Mouse (Mus musculus) liver, embryonic 15.5 days (tissue): ENCODE measurements around the gene Agbl1. TPM values are rescaled to one million over a fixed set of nuclear protein-coding genes. Genes with fewer than 3 reads are reported as not detected.

Experiments
- ATAC-seq: fragments of 200-750 bp; cut with Nextera tagmentation; 2 replicates; pipeline ENCODE4 v1.8.0; 2017; ENCODE audit warnings: moderate number of reproducible peaks, mild to moderate bottlenecking, moderate library complexity; ENCODE audit not compliant: insufficient read depth
- H3K27ac ChIP-seq: fragments of 300-500 bp; sonication (generic); replicated peaks from 2 replicates; pipeline ENCODE4 v1.5.1; 2015; ENCODE audit warnings: mild to moderate bottlenecking, inconsistent platforms
- H3K27me3 ChIP-seq: fragments of 300-500 bp; sonication (generic); 2 replicates; pipeline ENCODE4 v1.6.1; 2015; ENCODE audit warnings: mild to moderate bottlenecking, inconsistent platforms
- H3K36me3 ChIP-seq: fragments of 300-500 bp; sonication (generic); replicated peaks from 2 replicates; pipeline ENCODE4 v1.6.1; 2015; ENCODE audit warnings: moderate library complexity, mild to moderate bottlenecking, inconsistent platforms
- H3K4me1 ChIP-seq: fragments of 300-500 bp; sonication (generic); replicated peaks from 2 replicates; pipeline ENCODE4 v1.6.1; 2015; ENCODE audit warnings: inconsistent platforms
- H3K4me2 ChIP-seq: fragments of 300-500 bp; sonication (generic); 2 replicates; pipeline ENCODE4 v1.6.1; 2015; ENCODE audit warnings: moderate library complexity, mild to moderate bottlenecking, inconsistent platforms
- H3K4me3 ChIP-seq: fragments of 300-500 bp; sonication (generic); replicated peaks from 2 replicates; pipeline ENCODE4 v1.5.1; 2015; ENCODE audit warnings: mild to moderate bottlenecking, inconsistent platforms
- H3K9ac ChIP-seq: fragments of 300-500 bp; sonication (generic); 2 replicates; pipeline ENCODE4 v1.6.1; 2015; ENCODE audit warnings: moderate library complexity, mild to moderate bottlenecking, inconsistent platforms
- H3K9me3 ChIP-seq: fragments of 300-500 bp; sonication (generic); replicated peaks from 2 replicates; pipeline ENCODE4 v1.6.1; 2016; ENCODE audit warnings: inconsistent platforms
- WGBS: fragments of 180-500 bp; shearing (Covaris S2); methylation state at CpG from one replicate; pipeline ENCODE4 v1.1.7; 2015; ENCODE audit warnings: mixed read lengths; ENCODE audit not compliant: insufficient replicate concordance; 5-methylcytosine and 5-hydroxymethylcytosine counted together
- polyA plus RNA-seq: library from polyadenylated mRNA; unstranded; fragments of >200 nt; fragmentation: Nextera tagmentation; extraction: Ambion mirVana; gene quantifications from 2 replicates; pipeline ENCODE4 v1.2.1, GENCODE M21; 2015

The Agbl1 gene
- polyA plus RNA-seq, 1 experiment from 2014 or later: 0.03 TPM

- 41% methylated on average over 2 of the region's 2 CpGs for WGBS
- no peaks in the 10 kb centered on the region for H3K4me1 ChIP-seq
- no peak overlapping the region for H3K4me3 ChIP-seq
- H3K4me2 ChIP-seq: no peak overlapping the region
- no peaks in the 10 kb centered on the region for H3K27me3 ChIP-seq
- no peaks in the 10 kb centered on the region for H3K36me3 ChIP-seq
- no peak for ATAC-seq
- no peak overlapping the region for H3K9ac ChIP-seq
- no peak overlapping the region for H3K27ac ChIP-seq
- no peaks in the 10 kb centered on the region for H3K9me3 ChIP-seq
Observed at GRCm38 (mm10) chr7:76282831-76283230, 53.1 kb downstream of the Agbl1 start.

- 60% methylated on average over 3 of the region's 3 CpGs for WGBS
- no peaks in the 10 kb centered on the region for H3K9me3 ChIP-seq
Observed at GRCm38 (mm10) chr7:76287531-76287930, 57.8 kb downstream of the Agbl1 start.

DNA sequence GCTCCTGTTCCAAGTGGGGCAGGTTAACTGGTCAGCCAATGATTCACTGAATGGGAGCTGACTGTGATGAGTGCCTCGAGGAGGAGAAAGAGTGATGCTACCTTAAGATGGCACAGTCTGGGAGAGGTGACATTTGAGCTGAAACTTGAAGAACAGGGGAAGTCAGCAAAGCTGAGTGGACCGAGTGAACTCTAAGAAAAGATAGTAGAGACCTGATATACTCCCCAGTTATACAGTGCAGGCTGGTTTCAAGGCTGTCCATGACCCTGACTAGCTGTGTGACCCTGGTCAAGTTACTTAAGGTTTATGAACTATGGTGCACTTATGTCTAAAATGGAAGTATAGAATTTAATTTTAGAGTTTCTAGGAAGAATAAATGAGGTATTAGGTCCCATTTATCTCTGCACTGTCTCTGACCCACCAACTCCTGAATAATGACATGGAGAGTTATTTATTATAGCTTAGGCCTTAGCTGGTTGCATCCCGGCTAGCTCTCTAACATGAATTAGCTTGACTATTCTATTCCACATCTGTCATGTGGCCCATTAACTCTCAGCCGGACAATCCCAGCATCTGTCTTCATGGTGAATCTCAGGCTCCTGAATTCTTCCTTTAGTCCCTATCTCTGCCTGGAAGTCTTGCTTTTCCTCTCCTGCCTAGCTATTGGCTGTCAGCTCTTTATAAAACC lies 92.3 kb downstream of the Agbl1 start:
- H3K4me3 ChIP-seq: no peak overlapping the region
- WGBS: 51% methylated on average over 4 of the region's 4 CpGs

More at GRCm38 (mm10) chr7:76287531-76287930, 57.8 kb downstream of the Agbl1 start:
- ATAC-seq: no peak
- H3K4me3 ChIP-seq: no peak overlapping the region
- no peak overlapping the region for H3K4me2 ChIP-seq
- no peaks in the 10 kb centered on the region for H3K36me3 ChIP-seq
- no peak overlapping the region for H3K9ac ChIP-seq
- no peak overlapping the region for H3K27ac ChIP-seq
- no peaks in the 10 kb centered on the region for H3K27me3 ChIP-seq
- no peaks in the 10 kb centered on the region for H3K4me1 ChIP-seq

DNA sequence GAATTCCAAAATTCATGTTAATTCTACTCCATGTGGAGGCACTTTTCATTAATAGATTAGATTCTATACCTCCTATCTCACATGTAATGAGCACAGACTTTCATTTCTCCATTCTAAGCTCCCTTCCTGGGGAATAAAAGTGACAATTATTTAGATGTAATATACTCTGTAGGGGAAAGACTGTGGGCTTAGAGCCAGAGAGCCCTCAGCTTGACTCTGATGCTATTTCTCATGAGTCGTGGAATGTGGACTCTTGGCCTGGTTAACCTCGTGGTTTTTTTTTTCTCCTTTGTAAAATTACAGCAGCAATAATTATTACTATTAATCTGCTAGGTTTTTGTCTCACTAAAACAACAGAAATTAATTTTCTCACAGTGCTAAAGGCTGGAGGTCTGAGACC lies 96.4 kb downstream of the Agbl1 start:
- Histone ChIP-seq H3K36me3 (no peaks in the 10 kb centered on the region), H3K9ac (no peak overlapping the region), H3K4me1 (no peaks in the 10 kb centered on the region), H3K9me3 (no peaks in the 10 kb centered on the region), H3K4me2 (no peak overlapping the region), H3K4me3 (no peak overlapping the region), H3K27ac (no peak overlapping the region), H3K27me3 (no peaks in the 10 kb centered on the region)
- WGBS: 29% methylated on average over 2 of the region's 2 CpGs
- ATAC-seq: no peak

More for the DNA sequence above, 92.3 kb downstream of the Agbl1 start:
- no peaks in the 10 kb centered on the region for H3K36me3 ChIP-seq
- ATAC-seq: no peak
- H3K9me3 ChIP-seq: no peaks in the 10 kb centered on the region
- H3K9ac ChIP-seq: no peak overlapping the region
- no peak overlapping the region for H3K27ac ChIP-seq
- no peaks in the 10 kb centered on the region for H3K27me3 ChIP-seq
- H3K4me1 ChIP-seq: no peaks in the 10 kb centered on the region
- no peak overlapping the region for H3K4me2 ChIP-seq

GRCm38 (mm10) chr7:76339308-76339707 lies 109.6 kb downstream of the Agbl1 start:
- Histone ChIP-seq H3K27ac (no peak overlapping the region), H3K27me3 (no peaks in the 10 kb centered on the region), H3K9me3 (no peaks in the 10 kb centered on the region), H3K36me3 (no peaks in the 10 kb centered on the region), H3K9ac (no peak overlapping the region), H3K4me3 (no peak overlapping the region), H3K4me2 (no peak overlapping the region), H3K4me1 (no peaks in the 10 kb centered on the region)
- 71% methylated on average over 4 of the region's 4 CpGs for WGBS
- ATAC-seq: no peak

GRCm38 (mm10) chr7:76341601-76342000 lies 111.9 kb downstream of the Agbl1 start:
- Histone ChIP-seq H3K36me3 (no peaks in the 10 kb centered on the region), H3K9me3 (no peaks in the 10 kb centered on the region), H3K27ac (no peak overlapping the region), H3K9ac (no peak overlapping the region), H3K4me3 (no peak overlapping the region), H3K4me1 (no peaks in the 10 kb centered on the region), H3K27me3 (no peaks in the 10 kb centered on the region), H3K4me2 (no peak overlapping the region)
- 79% methylated on average over 1 of the region's 1 CpGs for WGBS
- no peak for ATAC-seq

- H3K36me3 ChIP-seq: no peaks in the 10 kb centered on the region
- H3K4me2 ChIP-seq: no peak overlapping the region
- no peaks in the 10 kb centered on the region for H3K27me3 ChIP-seq
- H3K4me1 ChIP-seq: no peaks in the 10 kb centered on the region
- H3K9ac ChIP-seq: no peak overlapping the region
- no peak overlapping the region for H3K27ac ChIP-seq
- WGBS: 39% methylated on average over 10 of the region's 10 CpGs
- H3K9me3 ChIP-seq: no peaks in the 10 kb centered on the region
- ATAC-seq: no peak
- no peak overlapping the region for H3K4me3 ChIP-seq
Observed at GRCm38 (mm10) chr7:76353469-76353868, 123.8 kb downstream of the Agbl1 start.

GRCm38 (mm10) chr7:76354510-76354909 lies 124.8 kb downstream of the Agbl1 start:
- 18% methylated on average over 3 of the region's 3 CpGs for WGBS
- no peak overlapping the region for H3K27ac ChIP-seq
- H3K4me2 ChIP-seq: no peak overlapping the region

DNA sequence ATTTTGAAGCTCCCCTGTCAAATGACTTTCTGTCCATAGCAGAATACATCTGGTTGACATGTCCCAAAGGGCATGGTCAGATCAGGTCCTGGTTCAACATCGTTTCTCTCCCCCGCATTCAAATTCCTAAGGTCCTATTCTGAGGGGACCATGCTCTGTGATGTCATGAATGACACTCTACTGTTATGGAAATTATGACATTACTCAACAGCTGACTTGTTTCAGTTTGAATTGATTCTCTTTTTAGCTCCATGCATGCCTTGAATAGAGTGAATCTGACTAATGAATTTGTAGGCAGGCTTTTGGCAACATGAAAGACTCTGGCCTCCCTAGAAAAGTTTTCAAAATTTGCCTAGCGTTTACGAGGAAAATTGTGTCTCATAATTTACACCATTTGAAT lies 141.6 kb downstream of the Agbl1 start:
- H3K27ac ChIP-seq: no peak overlapping the region
- no peaks in the 10 kb centered on the region for H3K4me1 ChIP-seq
- no peaks in the 10 kb centered on the region for H3K9me3 ChIP-seq
- no peaks in the 10 kb centered on the region for H3K36me3 ChIP-seq
- no peak for ATAC-seq
- no peak overlapping the region for H3K9ac ChIP-seq
- no peak overlapping the region for H3K4me3 ChIP-seq
- H3K27me3 ChIP-seq: no peaks in the 10 kb centered on the region
- WGBS: 68% methylated on average over 4 of the region's 4 CpGs
- no peak overlapping the region for H3K4me2 ChIP-seq

More at GRCm38 (mm10) chr7:76354510-76354909, 124.8 kb downstream of the Agbl1 start:
- H3K36me3 ChIP-seq: no peaks in the 10 kb centered on the region
- no peak overlapping the region for H3K9ac ChIP-seq
- no peak for ATAC-seq
- no peaks in the 10 kb centered on the region for H3K4me1 ChIP-seq
- no peaks in the 10 kb centered on the region for H3K9me3 ChIP-seq
- no peak overlapping the region for H3K4me3 ChIP-seq
- H3K27me3 ChIP-seq: no peaks in the 10 kb centered on the region

GRCm38 (mm10) chr7:76379493-76379892 lies 149.8 kb downstream of the Agbl1 start:
- H3K9me3 ChIP-seq: no peaks in the 10 kb centered on the region
- no peak overlapping the region for H3K4me2 ChIP-seq
- no peak for ATAC-seq
- H3K27me3 ChIP-seq: no peaks in the 10 kb centered on the region
- H3K36me3 ChIP-seq: no peaks in the 10 kb centered on the region
- H3K4me3 ChIP-seq: no peak overlapping the region
- H3K27ac ChIP-seq: no peak overlapping the region
- no peaks in the 10 kb centered on the region for H3K4me1 ChIP-seq
- 73% methylated on average over 3 of the region's 3 CpGs for WGBS
- H3K9ac ChIP-seq: no peak overlapping the region

- no peaks in the 10 kb centered on the region for H3K9me3 ChIP-seq
- H3K27ac ChIP-seq: no peak overlapping the region
- H3K27me3 ChIP-seq: no peaks in the 10 kb centered on the region
- no peak for ATAC-seq
- WGBS: 53% methylated on average over 2 of the region's 2 CpGs
- H3K4me2 ChIP-seq: no peak overlapping the region
- H3K9ac ChIP-seq: no peak overlapping the region
- H3K4me3 ChIP-seq: no peak overlapping the region
- no peaks in the 10 kb centered on the region for H3K4me1 ChIP-seq
- no peaks in the 10 kb centered on the region for H3K36me3 ChIP-seq
Observed at GRCm38 (mm10) chr7:76381986-76382385, 152.3 kb downstream of the Agbl1 start.

- Histone ChIP-seq H3K27me3 (no peaks in the 10 kb centered on the region), H3K4me3 (no peak overlapping the region), H3K4me2 (no peak overlapping the region), H3K9ac (no peak overlapping the region), H3K9me3 (no peaks in the 10 kb centered on the region), H3K4me1 (no peaks in the 10 kb centered on the region), H3K36me3 (no peaks in the 10 kb centered on the region), H3K27ac (no peak overlapping the region)
- WGBS: 62% methylated on average over 5 of the region's 5 CpGs
- ATAC-seq: no peak
Observed at GRCm38 (mm10) chr7:76389240-76389639, 159.6 kb downstream of the Agbl1 start.
